Mouse (Mus musculus) liver, embryonic 14.5 days (tissue): ENCODE measurements around the gene Tsnax.
A peak's percentile ranks its signal among the peaks of the same experiment; 100 is the strongest.

ENCODE experiments used
- CTCF ChIP-seq: IDR thresholded peaks from 2 replicates; pipeline ENCODE4 v1.5.1; 2016; ENCODE audit warnings: antibody characterized with exemption, low read depth, control low read depth
- EP300 ChIP-seq: IDR thresholded peaks from 2 replicates; pipeline ENCODE4 v1.6.1; 2016; ENCODE audit warnings: antibody characterized with exemption, low read depth

- no peak for TF ChIP-seq EP300
- peak; percentile 65 for TF ChIP-seq CTCF
These were observed 54.3 kb downstream of the Tsnax start for GRCm38 (mm10) chr8:125066913-125067595.
